Mouse (Mus musculus) cortical plate, adult 2 months (tissue): ENCODE results near the gene Slc38a6.

ENCODE experiments used
- CTCF ChIP-seq: fragments of 200-500 bp; IDR thresholded peaks from 2 replicates; pipeline ENCODE4 v1.5.1; 2011; ENCODE audit warnings: mild to moderate bottlenecking, control low read depth, low read length; ENCODE audit not compliant: insufficient read depth; ENCODE audit errors: extremely low read depth
- POLR2A ChIP-seq: fragments of 200-500 bp; IDR thresholded peaks from 2 replicates; pipeline ENCODE4 v1.6.1; 2011; ENCODE audit warnings: mild to moderate bottlenecking, low read length, control low read depth; ENCODE audit not compliant: insufficient read depth; ENCODE audit errors: extremely low read depth

GRCm38 (mm10) chr12:73308711-73309110 lies 22.1 kb downstream of the Slc38a6 start:
- TF ChIP-seq POLR2A (no peak), CTCF (no peak)
